Mouse (Mus musculus): ENCODE results near the gene Slc9a2.

GRCm38 (mm10) chr1:40799121-40799520 lies 118.7 kb downstream of the Slc9a2 start:
- TF ChIP-seq CTCF (IDR thresholded peaks at IDR 0.05; ENCODE audit: extremely low read depth, insufficient read depth, low read length), result no peak
- TF ChIP-seq POLR2A (IDR thresholded peaks at IDR 0.05; ENCODE audit: extremely low read depth, insufficient read depth, low read length), result no peak
